Mouse (Mus musculus): Measurements from ENCODE around the gene Rab34. TPM values are rescaled to one million over a fixed set of nuclear protein-coding genes. Genes with fewer than 3 reads are reported as not detected.
A peak's percentile ranks its signal among the peaks of the same experiment; 100 is the strongest.

Rab34 gene
- polyA plus RNA-seq, 1 experiment, result 88.8 TPM

GRCm38 (mm10) chr11:78189234-78190040 is 1.2 kb downstream of the Rab34 start:
- Histone ChIP-seq H3ac (ENCODE audit: control insufficient read depth, insufficient read length) (peak overlapping the region; percentile 19), H3K79me2 (ENCODE audit: control insufficient read depth, insufficient read depth) (no peaks in the 10 kb centered on the region), H3K27me3 (ENCODE audit: control insufficient read depth, insufficient read depth, insufficient read length) (no peaks in the 10 kb centered on the region), H3K4me2 (ENCODE audit: low read depth) (peak overlapping the region; percentile 79), H3K36me3 (ENCODE audit: control insufficient read depth, insufficient read depth) (peaks cover 17% of the 10 kb centered on the region), H3K4me3 (peak overlapping the region; percentile 78)
- TF ChIP-seq MYOG (IDR thresholded peaks at IDR 0.05; ENCODE audit: control insufficient read depth in 1 of 3, insufficient read depth in 1 of 3, insufficient read length in 2 of 3, low read depth in 2 of 3) (peak in 1 of 3 experiments; percentile 1), CEBPB (IDR thresholded peaks at IDR 0.05; ENCODE audit: insufficient read depth, poor library complexity, severe bottlenecking) (no peak), MYOD1 (IDR thresholded peaks at IDR 0.05; ENCODE audit: control insufficient read depth in 1 of 3, insufficient read length in 2 of 3, low read depth in 2 of 3) (no peak), MAX (IDR thresholded peaks at IDR 0.05; ENCODE audit: low read depth) (no peak), REST (IDR thresholded peaks at IDR 0.05; ENCODE audit: insufficient read depth, insufficient read length) (no peak), USF1 (IDR thresholded peaks at IDR 0.05; ENCODE audit: low read depth) (no peak), POLR2AphosphoS2 (IDR thresholded peaks at IDR 0.05; ENCODE audit: insufficient read length, low read depth) (peak; percentile 63), TCF12 (IDR thresholded peaks at IDR 0.05; ENCODE audit: insufficient read depth, poor library complexity, severe bottlenecking) (no peak), TCF3 (IDR thresholded peaks at IDR 0.05; ENCODE audit: insufficient read length, low read depth) (no peak), POLR2A (IDR thresholded peaks at IDR 0.05; ENCODE audit: insufficient read length, low read depth) (peak; percentile 70), SRF (IDR thresholded peaks at IDR 0.05; ENCODE audit: control insufficient read depth, insufficient read length, low read depth) (no peak)

- Histone ChIP-seq H3K36me3 (ENCODE audit: control insufficient read depth, insufficient read depth) (peaks cover 17% of the 10 kb centered on the region), H3ac (ENCODE audit: control insufficient read depth, insufficient read length) (no peak overlapping the region), H3K27me3 (ENCODE audit: control insufficient read depth, insufficient read depth, insufficient read length) (no peaks in the 10 kb centered on the region), H3K79me2 (ENCODE audit: control insufficient read depth, insufficient read depth) (no peaks in the 10 kb centered on the region), H3K4me3 (peak overlapping the region; percentile 78), H3K4me2 (ENCODE audit: low read depth) (peak overlapping the region; percentile 79)
- TF ChIP-seq POLR2A (IDR thresholded peaks at IDR 0.05; ENCODE audit: insufficient read length, low read depth) (no peak), TCF3 (IDR thresholded peaks at IDR 0.05; ENCODE audit: insufficient read length, low read depth) (no peak), POLR2AphosphoS2 (IDR thresholded peaks at IDR 0.05; ENCODE audit: insufficient read length, low read depth) (no peak), REST (IDR thresholded peaks at IDR 0.05; ENCODE audit: insufficient read depth, insufficient read length) (no peak), USF1 (IDR thresholded peaks at IDR 0.05; ENCODE audit: low read depth) (no peak), CEBPB (IDR thresholded peaks at IDR 0.05; ENCODE audit: insufficient read depth, poor library complexity, severe bottlenecking) (no peak), E2F4 (IDR thresholded peaks at IDR 0.05; ENCODE audit: insufficient read depth) (no peak)
Measured at GRCm38 (mm10) chr11:78190041-78190440, 1.8 kb downstream of the Rab34 start.

GRCm38 (mm10) chr11:78193113-78193512 is 4.9 kb downstream of the Rab34 start, which contains the start of gene Proca1:
Proca1 (plus strand) TSS chr11:78193392.
- TF ChIP-seq USF1 (IDR thresholded peaks at IDR 0.05; ENCODE audit: low read depth) (no peak), MYOG (IDR thresholded peaks at IDR 0.05; ENCODE audit: control insufficient read depth in 1 of 3, insufficient read depth in 1 of 3, insufficient read length in 2 of 3, low read depth in 2 of 3) (no peak), MAX (IDR thresholded peaks at IDR 0.05; ENCODE audit: low read depth) (no peak), E2F4 (IDR thresholded peaks at IDR 0.05; ENCODE audit: insufficient read depth) (no peak), MYOD1 (IDR thresholded peaks at IDR 0.05; ENCODE audit: control insufficient read depth in 1 of 3, insufficient read length in 2 of 3, low read depth in 2 of 3) (no peak), POLR2AphosphoS2 (IDR thresholded peaks at IDR 0.05; ENCODE audit: insufficient read length, low read depth) (no peak), SRF (IDR thresholded peaks at IDR 0.05; ENCODE audit: control insufficient read depth, insufficient read length, low read depth) (no peak), POLR2A (IDR thresholded peaks at IDR 0.05; ENCODE audit: insufficient read length, low read depth) (no peak), TCF12 (IDR thresholded peaks at IDR 0.05; ENCODE audit: insufficient read depth, poor library complexity, severe bottlenecking) (no peak), REST (IDR thresholded peaks at IDR 0.05; ENCODE audit: insufficient read depth, insufficient read length) (no peak), CEBPB (IDR thresholded peaks at IDR 0.05; ENCODE audit: insufficient read depth, poor library complexity, severe bottlenecking) (no peak), TCF3 (IDR thresholded peaks at IDR 0.05; ENCODE audit: insufficient read length, low read depth) (no peak)
- H3ac ChIP-seq (ENCODE audit: control insufficient read depth, insufficient read length), result no peak within 1 kb of the TSS
- no peaks in the 10 kb centered on the region for H3K27me3 ChIP-seq (ENCODE audit: control insufficient read depth, insufficient read depth, insufficient read length)
- H3K4me2 ChIP-seq (ENCODE audit: low read depth), result no peak within 1 kb of the TSS
- H3K36me3 ChIP-seq (ENCODE audit: control insufficient read depth, insufficient read depth), result peaks cover 17% of the 10 kb centered on the region
- no peaks in the 10 kb centered on the region for H3K79me2 ChIP-seq (ENCODE audit: control insufficient read depth, insufficient read depth)
- no peak within 1 kb of the TSS for H3K4me3 ChIP-seq

- Histone ChIP-seq H3K4me3 (no peak overlapping the region), H3ac (ENCODE audit: control insufficient read depth, insufficient read length) (no peak overlapping the region), H3K27me3 (ENCODE audit: control insufficient read depth, insufficient read depth, insufficient read length) (no peaks in the 10 kb centered on the region), H3K79me2 (ENCODE audit: control insufficient read depth, insufficient read depth) (no peaks in the 10 kb centered on the region), H3K36me3 (ENCODE audit: control insufficient read depth, insufficient read depth) (peaks cover 17% of the 10 kb centered on the region), H3K4me2 (ENCODE audit: low read depth) (no peak overlapping the region)
- TF ChIP-seq TCF12 (IDR thresholded peaks at IDR 0.05; ENCODE audit: insufficient read depth, poor library complexity, severe bottlenecking) (no peak), USF1 (IDR thresholded peaks at IDR 0.05; ENCODE audit: low read depth) (no peak), CEBPB (IDR thresholded peaks at IDR 0.05; ENCODE audit: insufficient read depth, poor library complexity, severe bottlenecking) (no peak), MYOD1 (IDR thresholded peaks at IDR 0.05; ENCODE audit: control insufficient read depth in 1 of 3, insufficient read length in 2 of 3, low read depth in 2 of 3) (no peak), MAX (IDR thresholded peaks at IDR 0.05; ENCODE audit: low read depth) (no peak), POLR2A (IDR thresholded peaks at IDR 0.05; ENCODE audit: insufficient read length, low read depth) (no peak), POLR2AphosphoS2 (IDR thresholded peaks at IDR 0.05; ENCODE audit: insufficient read length, low read depth) (no peak), REST (IDR thresholded peaks at IDR 0.05; ENCODE audit: insufficient read depth, insufficient read length) (no peak), SRF (IDR thresholded peaks at IDR 0.05; ENCODE audit: control insufficient read depth, insufficient read length, low read depth) (no peak), E2F4 (IDR thresholded peaks at IDR 0.05; ENCODE audit: insufficient read depth) (no peak), MYOG (IDR thresholded peaks at IDR 0.05; ENCODE audit: control insufficient read depth in 1 of 3, insufficient read depth in 1 of 3, insufficient read length in 2 of 3, low read depth in 2 of 3) (no peak), TCF3 (IDR thresholded peaks at IDR 0.05; ENCODE audit: insufficient read length, low read depth) (no peak)
Measured at GRCm38 (mm10) chr11:78194411-78195100, 6.3 kb downstream of the Rab34 start.

All from myocyte (in vitro differentiated cells).